In genomic region chr14:48286949-48287348, GRCm38 (mm10) we compare ENCODE assay signal across 24 mouse cellular contexts.
DNase-seq lines count a peak whose midpoint lies in the region; ATAC-seq lines count a peak whose summit lies in the region.
"Had no signal": no experiment of that assay in that cellular context is flagged by ENCODE, and none has a peak within 500 bp of the region (broad histone marks: within the 10 kb centered on the region; RNA-seq: fewer than 3 reads in every experiment).

No protein-coding gene starts in this region.

- no peak overlapping the region for H3K27ac ChIP-seq in heart, embryonic 12.5 days (ENCODE audit: poor library complexity, severe bottlenecking)
- H3K27ac ChIP-seq: embryonic facial prominence, embryonic 13.5 days; forebrain, embryonic 15.5 days; heart, embryonic 10.5 days; hindbrain, embryonic 15.5 days; intestine, embryonic 15.5 days; limb, embryonic 10.5 days; neural tube, embryonic 13.5 days had no signal

- WGBS in heart, embryonic 12.5 days = 73% methylated on average over 5 of the region's 5 CpGs

- H3K36me3 ChIP-seq in heart, embryonic 12.5 days = no peaks in the 10 kb centered on the region
- H3K36me3 ChIP-seq: embryonic facial prominence, embryonic 13.5 days; forebrain, embryonic 15.5 days; heart, embryonic 10.5 days; hindbrain, embryonic 15.5 days; intestine, embryonic 15.5 days; limb, embryonic 10.5 days; neural tube, embryonic 13.5 days had no signal

- H3K27me3 ChIP-seq in heart, embryonic 12.5 days (replicated peaks) = peaks cover 37% of the 10 kb centered on the region
- H3K27me3 ChIP-seq: forebrain, embryonic 15.5 days; hindbrain, embryonic 15.5 days; intestine, embryonic 15.5 days; neural tube, embryonic 13.5 days; Patski had no signal

- no peaks in the 10 kb centered on the region for H3K9me3 ChIP-seq in heart, embryonic 12.5 days (replicated peaks)
- H3K9me3 ChIP-seq: embryonic facial prominence, embryonic 13.5 days; forebrain, embryonic 15.5 days; heart, embryonic 10.5 days; hindbrain, embryonic 15.5 days; intestine, embryonic 15.5 days; limb, embryonic 10.5 days; neural tube, embryonic 13.5 days had no signal

- H3K4me1 ChIP-seq in heart, embryonic 12.5 days (replicated peaks) = 0 out of 2 replicates have a peak, but pooled peaks cover 6% of the 10 kb centered on the region
- H3K4me1 ChIP-seq: heart, embryonic 10.5 days; hindbrain, embryonic 15.5 days; intestine, embryonic 15.5 days; limb, embryonic 10.5 days; megakaryocyte, embryonic 14.5 days had no signal

- H3K9ac ChIP-seq in heart, embryonic 12.5 days = no peak overlapping the region
- H3K9ac ChIP-seq: embryonic facial prominence, embryonic 13.5 days; forebrain, embryonic 15.5 days; hindbrain, embryonic 15.5 days; intestine, embryonic 15.5 days; liver, postnatal 0 days; neural tube, embryonic 13.5 days had no signal

- DNase-seq in heart, postnatal 10 days = peak; percentile 18 to 36
- peak; percentile 18 for DNase-seq in 3T3-L1 (ENCODE audit: low read depth, low spot score)
- peak; percentile 66 for DNase-seq in brain, adult 2 months (ENCODE audit: low read depth, low spot score)
- DNase-seq in right cerebral cortex, postnatal 14 days = peak; percentile 54
- no peak for DNase-seq in thymus, postnatal 4 days
- DNase-seq in kidney, adult 11 months = no peak
- DNase-seq: adrenal gland, postnatal 10 days; cerebellum, adult 11 months; cerebellum, postnatal 10 days; heart, postnatal 14 days; kidney, postnatal 36 days; liver, postnatal 0 days; lung, postnatal 14 days; midbrain, embryonic 14.5 days had no signal

- intact Hi-C loops in heart, postnatal 10 days (cut with DNase I) = no loop called here

- no peak for ATAC-seq in heart, embryonic 12.5 days (ENCODE audit: insufficient number of reproducible peaks, low FRiP score)
- ATAC-seq: forebrain, embryonic 15.5 days; intestine, embryonic 15.5 days; liver, postnatal 0 days; Patski had no signal

- no peak overlapping the region for H3K4me2 ChIP-seq in heart, embryonic 12.5 days
- H3K4me2 ChIP-seq: embryonic facial prominence, embryonic 13.5 days; forebrain, embryonic 15.5 days; hindbrain, embryonic 15.5 days; intestine, embryonic 15.5 days; neural tube, embryonic 13.5 days had no signal

- H3K4me3 ChIP-seq in heart, embryonic 12.5 days = no peak overlapping the region
- H3K4me3 ChIP-seq: embryonic facial prominence, embryonic 13.5 days; forebrain, embryonic 15.5 days; heart, embryonic 10.5 days; hindbrain, embryonic 15.5 days; intestine, embryonic 15.5 days; limb, embryonic 10.5 days; megakaryocyte, embryonic 14.5 days; neural tube, embryonic 13.5 days had no signal

Comparison
In these comparisons a context has a peak if more than half of its experiments do, and no peak if none do; other contexts are left out.
1. DNase-seq: peak in heart, postnatal 10 days (2 of 2), 3T3-L1 (single experiment), brain, adult 2 months (single experiment) and right cerebral cortex, postnatal 14 days (single experiment); none in thymus, postnatal 4 days (single experiment) and kidney, adult 11 months (single experiment).